Mouse (Mus musculus) E14TG2a.4 (cell line): ENCODE data around the gene Vrtn.

Source experiments
- CTCF ChIP-seq: conservative IDR thresholded peaks from 2 replicates; pipeline ENCODE4 v1.5.1; 2014; ENCODE audit warnings: low read length
- NANOG ChIP-seq: IDR thresholded peaks from 2 replicates; pipeline ENCODE4 v1.6.1; 2014; ENCODE audit warnings: borderline replicate concordance, low read length, mixed read lengths

GRCm38 (mm10) chr12:84611718-84612117 is 29.1 kb upstream of the Vrtn start:
- TF ChIP-seq CTCF = no peak
- no peak for TF ChIP-seq NANOG
